ENCODE assay signal across 16 mouse cellular contexts in the genomic region with DNA sequence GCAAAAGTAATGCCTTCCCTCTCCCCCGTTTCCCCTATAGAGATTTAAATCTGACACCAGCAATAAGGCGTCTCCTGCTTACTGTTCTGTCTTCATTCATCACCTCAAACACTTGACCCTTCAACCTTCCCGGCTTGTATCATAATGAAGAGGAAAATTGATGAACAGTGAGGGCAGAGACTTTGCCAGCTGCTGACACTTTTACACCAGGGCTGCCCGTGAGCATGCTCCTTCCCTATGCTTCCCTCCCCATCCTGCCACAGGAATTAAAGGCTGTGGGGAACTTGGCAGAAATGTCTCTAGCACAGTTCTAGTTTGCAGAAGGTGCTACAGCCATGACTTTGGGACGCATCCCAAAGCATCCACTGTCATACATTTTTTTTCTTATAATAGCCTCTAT.
DNase-seq lines count a peak whose midpoint lies in the region; ATAC-seq lines count a peak whose summit lies in the region.
"Had no signal": no experiment of that assay in that cellular context is flagged by ENCODE, and none has a peak within 500 bp of the region (broad histone marks: within the 10 kb centered on the region; RNA-seq: fewer than 3 reads in every experiment).

No protein-coding gene starts in this region.

- H3K4me2 ChIP-seq in limb, embryonic 11.5 days (ENCODE audit: low read depth, severe bottlenecking), result no peak overlapping the region
- no peak overlapping the region for H3K4me2 ChIP-seq in neural tube, embryonic 12.5 days (replicated peaks)
- H3K4me2 ChIP-seq: embryonic facial prominence, embryonic 15.5 days; limb, embryonic 15.5 days; midbrain, embryonic 15.5 days had no signal

- no peak overlapping the region for H3K4me3 ChIP-seq in heart, embryonic 10.5 days
- no peak overlapping the region for H3K4me3 ChIP-seq in limb, embryonic 11.5 days (ENCODE audit: low read depth, low read length)
- no peak overlapping the region for H3K4me3 ChIP-seq in limb, embryonic 10.5 days
- no peak overlapping the region for H3K4me3 ChIP-seq in neural tube, embryonic 12.5 days
- H3K4me3 ChIP-seq: embryonic facial prominence, embryonic 15.5 days; limb, embryonic 15.5 days; midbrain, embryonic 15.5 days had no signal

- no peak for DNase-seq in heart, embryonic 10.5 days (ENCODE audit: low spot score)
- DNase-seq in heart, adult 8-10 months (ENCODE audit: low spot score), result no peak
- DNase-seq in limb, embryonic 11.5 days (ENCODE audit: low spot score), result peak; percentile 27
- no peak for DNase-seq in limb, embryonic 10.5 days (ENCODE audit: low spot score)
- DNase-seq in embryo, embryonic 11.5 days (ENCODE audit: low read depth, low spot score), result peak; percentile 38
- DNase-seq in liver, result no peak
- no peak for DNase-seq in urinary bladder, postnatal 25 days (ENCODE audit: low spot score)
- DNase-seq: B cell, adult 2 months; cerebellum, adult 8-10 months; heart, postnatal 14 days; lung, postnatal 36 days had no signal

- no peaks in the 10 kb centered on the region for H3K27me3 ChIP-seq in heart, embryonic 10.5 days (ENCODE audit: insufficient read depth, poor library complexity, severe bottlenecking)
- no peaks in the 10 kb centered on the region for H3K27me3 ChIP-seq in limb, embryonic 11.5 days (ENCODE audit: control insufficient read depth, insufficient read depth, low read length)
- no peaks in the 10 kb centered on the region for H3K27me3 ChIP-seq in limb, embryonic 10.5 days (ENCODE audit: low read depth, poor library complexity, severe bottlenecking)
- no peaks in the 10 kb centered on the region for H3K27me3 ChIP-seq in neural tube, embryonic 12.5 days (replicated peaks)
- H3K27me3 ChIP-seq: embryonic facial prominence, embryonic 15.5 days; limb, embryonic 15.5 days; midbrain, embryonic 15.5 days had no signal

- H3K36me3 ChIP-seq in heart, embryonic 10.5 days, result no peaks in the 10 kb centered on the region
- no peaks in the 10 kb centered on the region for H3K36me3 ChIP-seq in limb, embryonic 11.5 days (ENCODE audit: control insufficient read depth, insufficient read depth, low read length)
- no peaks in the 10 kb centered on the region for H3K36me3 ChIP-seq in limb, embryonic 10.5 days
- H3K36me3 ChIP-seq in neural tube, embryonic 12.5 days, result no peaks in the 10 kb centered on the region
- H3K36me3 ChIP-seq: embryonic facial prominence, embryonic 15.5 days; limb, embryonic 15.5 days; midbrain, embryonic 15.5 days had no signal

- peak overlapping the region; percentile 73 for H3K27ac ChIP-seq in heart, embryonic 10.5 days
- no peak overlapping the region for H3K27ac ChIP-seq in limb, embryonic 11.5 days (replicated peaks; ENCODE audit: low read depth, low read length)
- no peak overlapping the region for H3K27ac ChIP-seq in limb, embryonic 10.5 days
- H3K27ac ChIP-seq in neural tube, embryonic 12.5 days, result no peak overlapping the region
- H3K27ac ChIP-seq: embryonic facial prominence, embryonic 15.5 days; limb, embryonic 15.5 days; midbrain, embryonic 15.5 days had no signal

- H3K9me3 ChIP-seq in heart, embryonic 10.5 days, result no peaks in the 10 kb centered on the region
- no peaks in the 10 kb centered on the region for H3K9me3 ChIP-seq in limb, embryonic 11.5 days (ENCODE audit: control insufficient read depth, low read length)
- H3K9me3 ChIP-seq in limb, embryonic 10.5 days (replicated peaks), result no peaks in the 10 kb centered on the region
- H3K9me3 ChIP-seq in neural tube, embryonic 12.5 days, result no peaks in the 10 kb centered on the region
- H3K9me3 ChIP-seq: embryonic facial prominence, embryonic 15.5 days; limb, embryonic 15.5 days; midbrain, embryonic 15.5 days had no signal

- no peak for ATAC-seq in limb, embryonic 11.5 days (ENCODE audit: insufficient number of reproducible peaks, low FRiP score, low TSS enrichment, low read depth)
- 0 out of 2 replicates have a peak, but pooled peaks have one; percentile 17 for ATAC-seq in neural tube, embryonic 12.5 days (ENCODE audit: low FRiP score, low read depth)
- ATAC-seq: inflammation-experienced regulatory T-cells, adult 6 months; midbrain, embryonic 15.5 days had no signal

- WGBS in heart, embryonic 10.5 days, result 32% methylated on average over 5 of the region's 5 CpGs
- WGBS in limb, embryonic 11.5 days, result 8% methylated on average over 5 of the region's 5 CpGs
- 11% methylated on average over 5 of the region's 5 CpGs for WGBS in limb, embryonic 10.5 days
- WGBS in neural tube, embryonic 12.5 days, result 8% methylated on average over 5 of the region's 5 CpGs

- H3K9ac ChIP-seq in limb, embryonic 11.5 days (ENCODE audit: low read length), result no peak overlapping the region
- no peak overlapping the region for H3K9ac ChIP-seq in neural tube, embryonic 12.5 days
- H3K9ac ChIP-seq: embryonic facial prominence, embryonic 15.5 days; limb, embryonic 15.5 days; midbrain, embryonic 15.5 days had no signal

- H3K4me1 ChIP-seq in heart, embryonic 10.5 days, result peaks cover 24% of the 10 kb centered on the region
- no peaks in the 10 kb centered on the region for H3K4me1 ChIP-seq in limb, embryonic 11.5 days (ENCODE audit: control insufficient read depth, insufficient read depth, low read length)
- H3K4me1 ChIP-seq in limb, embryonic 10.5 days, result peaks cover 18% of the 10 kb centered on the region
- peaks cover 13% of the 10 kb centered on the region for H3K4me1 ChIP-seq in neural tube, embryonic 12.5 days

Comparison
In these comparisons a context has a peak if more than half of its experiments do, and no peak if none do; other contexts are left out.
1. DNase-seq: peak in limb, embryonic 11.5 days (single experiment) and embryo, embryonic 11.5 days (single experiment); none in heart, embryonic 10.5 days (single experiment), heart, adult 8-10 months (single experiment), limb, embryonic 10.5 days (single experiment), liver (single experiment) and urinary bladder, postnatal 25 days (single experiment).